Mouse (Mus musculus) frontal cortex, adult (tissue): ENCODE data around the gene Lat.

Experiments
- ATAC-seq: cut with Nextera tagmentation; 2 replicates; pipeline ENCODE4 v1.9.2; 2017; ENCODE audit warnings: mild to moderate bottlenecking, moderate library complexity, mixed read lengths; ENCODE audit not compliant: low TSS enrichment

Gene Lat

DNA sequence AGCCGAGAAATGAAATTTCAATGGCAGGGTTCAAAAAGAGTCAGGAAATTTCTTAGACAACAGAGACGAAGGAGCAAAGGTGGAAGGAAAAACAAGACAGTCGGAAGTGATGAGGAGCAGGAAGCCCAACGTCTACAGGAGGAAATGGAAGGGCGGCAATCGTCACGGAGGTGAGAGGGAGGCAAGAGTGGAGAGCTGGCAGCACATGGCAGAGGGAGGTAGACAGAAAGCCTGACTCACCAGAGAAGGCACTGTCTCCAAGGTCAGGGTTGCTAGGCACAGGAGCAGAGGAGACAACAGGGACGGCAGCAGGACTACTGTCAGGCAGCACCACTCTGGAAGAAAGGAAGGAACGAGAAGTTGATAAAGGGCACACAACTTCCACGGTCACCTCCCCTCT lies 1.7 kb downstream of the Lat start:
- no peak for ATAC-seq

DNA sequence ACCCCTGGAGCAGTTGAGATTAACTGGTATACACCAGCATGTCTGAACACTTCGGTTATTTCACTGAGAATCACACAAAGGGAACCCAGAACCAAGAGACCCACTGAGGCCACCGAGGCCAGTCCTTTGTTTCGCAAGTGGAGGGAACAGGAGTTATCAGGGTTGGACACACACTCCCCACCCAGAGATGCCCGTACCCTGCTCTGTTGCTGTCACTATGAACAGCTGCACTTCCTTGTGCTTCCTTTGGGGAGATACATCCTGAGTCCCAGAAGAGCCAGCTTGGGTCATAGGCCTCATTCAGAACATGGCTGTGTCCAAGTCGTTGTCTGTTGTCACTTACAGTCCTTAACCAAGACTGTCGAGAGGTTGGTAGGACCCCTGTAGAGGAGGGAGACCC lies 6.3 kb downstream of the Lat start:
- no peak for ATAC-seq

DNA sequence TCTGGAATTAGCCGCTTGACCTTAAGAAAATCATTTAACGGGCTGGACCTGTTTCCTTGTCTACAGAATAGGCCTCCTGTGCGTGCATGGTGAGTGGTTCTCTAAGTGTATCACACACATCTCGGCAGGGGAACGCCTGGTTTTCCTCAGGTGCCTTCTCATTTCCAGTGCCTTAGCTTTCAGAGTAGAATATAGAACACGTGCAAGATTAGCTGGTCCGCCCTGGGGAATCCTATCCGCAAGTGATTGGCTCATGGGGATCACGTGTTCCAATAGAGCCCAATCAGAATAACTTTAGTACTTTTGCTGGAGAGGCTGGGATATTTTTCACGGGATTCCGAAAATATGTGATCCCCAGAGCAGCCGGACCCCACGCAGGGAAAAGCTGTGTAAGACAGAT lies 10.3 kb downstream of the Lat start:
- no peak for ATAC-seq

DNA sequence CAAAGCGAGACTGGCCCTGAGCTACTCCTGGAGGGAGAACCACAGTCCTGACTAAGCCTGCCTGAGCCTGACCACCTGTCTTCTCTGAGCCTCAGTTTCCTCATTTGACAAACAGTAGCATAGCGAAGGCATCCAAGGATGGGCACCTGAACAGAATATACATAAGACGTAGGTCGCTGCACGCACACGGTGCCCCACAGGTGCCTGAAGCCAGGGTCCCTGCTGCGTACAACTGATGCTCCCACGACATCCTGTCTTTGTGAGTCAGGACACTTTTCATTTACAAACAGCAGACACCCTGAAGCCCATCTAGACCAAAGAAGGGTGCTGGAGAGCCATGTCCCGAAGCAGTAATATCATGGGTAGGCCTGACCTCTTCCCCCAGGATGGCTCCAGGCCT lies 11.0 kb downstream of the Lat start:
- ATAC-seq: no peak

DNA sequence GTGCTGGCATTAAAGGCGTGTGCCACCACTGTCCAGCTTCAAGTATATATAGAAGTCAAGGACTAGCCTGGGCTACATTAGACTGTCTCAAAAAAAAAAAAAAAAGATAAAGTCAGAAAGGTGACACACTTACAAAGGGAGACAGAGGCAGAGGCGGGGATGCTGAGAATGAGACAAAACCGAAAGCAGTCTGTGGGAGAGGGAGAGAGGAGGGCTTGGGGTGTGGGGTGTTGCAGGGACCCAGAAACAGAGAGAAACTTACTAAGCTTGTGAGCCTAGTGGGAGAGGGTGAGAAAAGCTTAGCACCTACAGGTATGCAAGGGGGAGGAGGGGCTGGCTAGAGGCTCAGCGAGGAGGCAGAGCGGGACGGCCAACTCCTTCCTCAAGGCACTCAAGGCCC lies 11.5 kb downstream of the Lat start:
- ATAC-seq: no peak

DNA sequence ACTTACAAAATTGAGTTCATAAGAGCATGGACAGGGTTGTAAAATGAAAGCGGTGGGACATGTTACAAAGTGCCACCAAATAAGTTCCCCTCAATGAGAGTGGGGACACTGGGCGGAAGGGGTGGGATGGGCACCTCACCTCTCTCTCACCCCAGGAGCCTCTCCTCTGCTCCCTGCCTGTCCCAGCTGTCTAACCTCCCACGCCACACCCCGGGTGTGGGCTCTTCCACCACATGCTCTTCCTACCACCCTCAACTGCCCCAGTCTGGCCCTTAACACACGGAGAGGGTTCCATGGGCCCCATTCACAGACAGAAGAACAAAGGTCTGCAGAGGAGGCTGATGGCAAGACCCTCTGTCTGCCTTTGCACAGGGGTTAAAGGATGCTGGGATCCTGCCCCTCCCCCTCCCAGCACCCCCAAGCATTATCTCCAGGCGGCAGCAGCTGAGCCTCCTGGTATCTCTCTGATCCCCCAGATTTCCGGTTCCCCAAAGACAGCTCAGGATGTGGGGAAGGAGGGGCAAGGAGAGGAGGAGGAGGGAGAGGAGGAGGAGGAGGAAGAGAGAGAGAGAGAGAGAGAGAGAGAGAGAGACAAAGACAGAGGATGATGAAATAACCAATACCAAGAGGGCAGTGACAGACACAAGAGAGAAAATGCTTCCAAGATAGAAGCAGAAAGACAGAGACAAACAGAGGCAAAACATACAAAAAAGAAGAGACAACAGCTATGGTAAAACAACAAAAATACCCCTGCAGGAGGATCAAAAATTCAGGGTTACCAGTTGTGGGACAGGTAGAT lies 12.4 kb downstream of the Lat start:
- ATAC-seq: no peak

DNA sequence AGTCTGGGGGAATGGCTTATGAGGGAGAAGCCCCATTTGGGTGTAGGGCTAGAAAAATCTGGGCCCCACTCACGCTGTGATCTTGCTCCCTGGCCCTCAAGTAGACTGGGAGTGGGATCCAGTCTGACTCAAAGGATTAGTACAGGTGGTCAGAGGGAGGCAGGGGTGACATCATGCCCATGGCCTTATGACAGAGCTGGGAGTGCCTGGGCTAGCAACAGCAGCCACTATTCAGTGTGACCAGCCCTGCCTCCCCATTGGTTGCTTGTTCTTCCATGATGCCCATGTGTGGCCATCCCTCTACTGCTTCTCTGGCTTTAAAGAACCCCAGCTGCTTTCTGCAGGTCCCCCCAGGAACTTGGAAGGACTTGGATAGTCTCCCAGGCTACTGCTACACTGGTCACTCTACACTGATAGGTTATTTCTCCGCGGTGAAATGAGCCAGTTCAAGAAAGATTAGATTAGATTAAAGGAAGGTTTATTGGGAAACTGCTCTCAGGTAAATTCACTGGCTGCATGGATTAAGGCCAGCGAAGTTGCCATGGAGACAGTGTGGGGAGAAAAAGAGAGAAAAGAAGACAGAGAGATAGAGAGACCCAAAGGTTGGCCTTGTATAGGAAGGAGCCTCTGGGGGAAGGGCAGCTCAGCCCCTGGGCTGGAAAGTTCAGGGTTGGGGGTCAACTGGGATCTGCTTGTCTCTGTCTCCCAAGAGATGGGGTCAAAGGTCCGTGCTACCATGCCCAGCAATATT lies 13.3 kb downstream of the Lat start:
- no peak for ATAC-seq

DNA sequence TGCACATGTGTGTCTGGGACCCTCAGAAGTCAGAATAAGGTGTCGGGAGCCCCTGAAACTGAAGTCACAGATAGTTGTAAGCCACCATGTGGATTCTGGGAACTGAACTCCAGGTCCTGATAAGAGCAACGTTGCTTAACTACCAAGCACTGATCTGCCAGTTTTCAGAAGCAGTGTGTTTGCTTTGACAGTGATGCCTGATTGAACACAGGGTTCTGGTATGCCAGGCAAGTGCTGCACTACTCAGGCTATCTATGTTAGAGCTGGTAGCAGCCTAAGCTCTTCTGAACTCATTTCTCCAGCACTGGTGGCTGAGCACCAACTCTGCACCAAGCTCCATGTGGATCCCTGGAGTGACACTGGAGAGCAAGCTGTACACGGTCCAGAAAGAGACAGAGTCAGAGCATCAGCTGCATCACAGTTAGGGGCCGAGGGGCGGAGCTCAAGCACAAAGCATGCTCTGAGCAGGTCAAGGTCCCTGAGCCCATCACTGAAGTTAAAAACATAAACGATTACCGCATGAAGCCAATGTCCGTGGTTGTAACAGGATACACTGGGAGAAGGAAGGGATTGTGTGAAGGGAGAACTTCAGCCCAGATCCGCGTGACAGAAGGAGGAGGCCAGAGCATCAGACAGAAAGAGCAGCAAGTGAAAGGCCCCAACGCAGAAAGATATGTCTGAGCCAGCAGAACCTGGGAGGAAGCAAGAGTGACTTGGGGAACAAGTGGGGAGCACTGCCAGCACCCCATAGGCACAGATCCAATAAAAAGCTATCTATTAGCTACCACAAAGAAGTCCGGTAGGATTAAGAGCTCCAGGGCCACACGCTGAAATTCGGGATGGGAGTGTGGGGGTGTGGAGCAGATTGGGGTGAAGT lies 14.4 kb downstream of the Lat start:
- no peak for ATAC-seq

DNA sequence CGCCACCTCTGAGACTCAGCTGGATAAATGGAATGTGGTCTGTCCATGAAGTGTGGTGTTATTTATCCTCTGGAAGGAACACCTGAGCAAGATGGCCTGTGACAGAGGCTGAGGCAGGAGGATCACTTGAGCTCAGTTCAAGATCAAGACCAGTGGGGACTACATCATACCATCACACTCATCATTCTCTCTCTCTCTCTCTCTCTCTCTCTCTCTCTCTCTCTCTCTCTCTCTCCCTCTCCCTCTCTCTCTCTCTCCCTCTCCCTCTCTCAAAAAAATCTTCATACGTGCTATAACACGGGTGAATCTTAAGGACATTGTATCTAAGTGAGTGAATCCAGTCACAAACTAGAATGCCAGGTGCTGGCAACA lies 15.4 kb downstream of the Lat start:
- ATAC-seq: no peak

DNA sequence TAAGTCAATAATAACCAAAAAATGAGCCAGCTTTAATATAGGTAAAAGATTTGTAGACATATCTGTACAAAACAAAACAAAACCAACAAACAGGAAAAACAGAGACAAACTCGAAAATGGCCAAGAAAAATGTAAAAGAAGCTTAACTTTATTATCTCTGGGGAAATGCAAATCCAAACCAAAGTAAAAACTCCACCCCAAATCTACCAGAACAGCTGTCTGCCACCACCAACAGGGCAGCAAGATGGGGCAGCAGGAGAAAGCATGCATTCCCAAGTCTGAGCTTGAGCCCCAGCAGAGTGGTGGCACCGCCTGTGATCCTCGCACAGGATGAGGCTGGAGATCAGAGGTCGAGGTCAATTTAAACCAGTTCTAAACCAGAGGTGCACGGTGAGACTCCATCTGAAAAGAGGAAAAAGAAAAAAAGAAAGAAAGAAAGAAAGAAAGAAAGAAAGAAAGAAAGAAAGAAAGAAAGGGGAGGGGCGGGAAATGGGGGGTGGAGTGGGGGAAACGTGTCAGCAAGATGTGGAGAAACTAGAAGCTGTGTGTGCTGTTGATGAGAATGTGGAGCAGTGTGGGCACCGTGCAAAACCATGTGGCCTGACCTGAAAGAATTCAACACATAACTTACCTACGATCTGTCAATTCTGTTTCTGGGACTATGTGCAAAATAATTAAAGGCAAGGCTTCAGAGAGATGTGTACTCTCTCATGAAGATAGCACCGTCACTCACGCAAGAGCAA lies 15.9 kb downstream of the Lat start:
- no peak for ATAC-seq

DNA sequence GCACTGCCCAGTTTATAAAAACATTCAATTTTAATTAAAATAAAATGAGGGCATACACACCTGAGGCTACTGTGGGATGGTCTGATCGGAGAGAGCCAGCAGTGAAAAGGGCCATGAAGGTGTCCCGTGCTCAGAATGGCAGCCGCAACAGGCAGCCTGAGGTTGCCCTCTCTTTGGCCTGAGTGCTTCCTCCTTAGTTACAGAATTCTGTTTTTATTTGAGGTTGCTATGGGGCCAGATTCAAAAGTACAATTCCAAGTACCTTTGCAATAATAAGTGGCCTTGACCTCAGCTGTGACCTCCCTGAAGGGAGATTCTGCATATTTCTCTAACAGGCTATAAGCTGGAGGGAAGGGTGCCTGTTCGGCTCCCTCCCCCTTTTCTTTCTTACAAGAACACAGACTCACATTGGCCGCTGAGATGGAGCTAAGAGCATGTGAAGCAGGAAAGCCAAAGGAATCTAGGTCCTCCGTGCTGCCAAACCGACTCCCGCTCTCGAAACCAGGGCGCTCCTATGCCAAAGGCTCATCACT lies 17.9 kb downstream of the Lat start:
- no peak; the same call in 1 of the 2 replicates for ATAC-seq

DNA sequence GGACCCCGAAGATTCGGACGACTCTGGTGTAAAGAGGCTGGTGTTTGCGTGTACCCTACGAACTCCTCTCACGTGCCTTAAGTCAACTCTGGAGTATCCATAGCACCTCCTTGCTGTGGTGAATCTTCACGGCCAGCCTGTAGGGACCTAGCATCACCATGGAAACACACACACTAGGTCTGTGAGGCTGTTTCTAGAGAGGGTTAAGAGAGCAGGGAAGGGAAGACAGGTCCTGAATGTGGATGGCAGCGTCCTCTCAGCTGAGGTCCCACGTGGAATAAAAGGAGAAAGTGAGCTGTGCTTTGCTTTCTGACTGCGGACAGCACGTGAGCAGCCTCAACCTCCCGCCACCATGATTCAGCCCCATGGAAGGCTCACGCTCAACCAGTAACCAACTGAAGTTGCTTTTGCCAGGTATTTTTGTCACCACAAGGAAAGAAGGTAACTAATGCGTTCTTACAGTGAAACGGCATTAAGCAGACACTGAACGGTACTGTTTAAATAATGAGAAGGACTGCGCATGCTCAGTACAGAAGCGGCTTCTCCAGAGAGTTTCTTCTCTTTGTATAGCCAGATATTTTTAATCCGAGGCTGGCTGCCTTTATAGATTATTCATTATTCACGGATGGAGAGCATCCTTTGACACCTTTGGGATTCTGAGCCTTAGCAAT lies 18.5 kb downstream of the Lat start:
- ATAC-seq: no peak

DNA sequence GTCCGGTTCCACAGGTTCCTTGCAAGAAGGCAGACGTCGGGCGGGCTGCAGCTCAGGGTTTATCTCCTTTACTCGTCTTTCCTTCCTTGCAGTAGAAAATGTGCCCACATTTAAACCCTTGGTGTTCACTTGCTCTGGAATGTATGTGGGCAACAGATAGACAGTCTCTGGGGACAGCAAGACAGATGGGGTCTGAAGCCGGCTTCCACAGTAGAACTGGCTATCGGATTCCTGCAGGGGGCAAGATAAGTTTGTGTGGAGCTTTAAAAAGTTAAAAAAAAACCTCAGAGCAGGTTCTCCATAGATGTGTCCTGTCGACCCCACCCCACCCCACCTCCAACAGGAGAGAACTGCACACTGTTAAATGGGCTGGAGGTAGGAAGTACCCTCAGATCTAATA lies 21.1 kb downstream of the Lat start:
- ATAC-seq: no peak

DNA sequence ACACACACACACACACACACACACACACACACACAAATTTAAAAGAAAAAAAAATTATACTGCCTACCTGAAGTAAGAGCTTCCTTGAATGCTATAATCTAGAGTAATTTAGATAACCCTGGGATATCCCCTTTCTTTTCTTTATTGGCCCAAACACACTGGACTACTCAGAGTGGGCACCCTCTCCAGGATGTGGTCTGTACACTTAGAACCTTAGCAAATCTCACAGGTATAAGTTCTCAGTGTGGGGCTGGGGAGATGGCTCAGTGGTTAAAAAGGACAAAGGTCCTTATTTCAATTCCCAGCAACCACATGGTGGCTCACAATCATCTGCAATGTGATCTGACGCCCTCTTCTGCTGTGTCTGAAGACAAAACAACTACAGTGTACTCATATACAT lies 22.3 kb downstream of the Lat start:
- ATAC-seq: no peak

DNA sequence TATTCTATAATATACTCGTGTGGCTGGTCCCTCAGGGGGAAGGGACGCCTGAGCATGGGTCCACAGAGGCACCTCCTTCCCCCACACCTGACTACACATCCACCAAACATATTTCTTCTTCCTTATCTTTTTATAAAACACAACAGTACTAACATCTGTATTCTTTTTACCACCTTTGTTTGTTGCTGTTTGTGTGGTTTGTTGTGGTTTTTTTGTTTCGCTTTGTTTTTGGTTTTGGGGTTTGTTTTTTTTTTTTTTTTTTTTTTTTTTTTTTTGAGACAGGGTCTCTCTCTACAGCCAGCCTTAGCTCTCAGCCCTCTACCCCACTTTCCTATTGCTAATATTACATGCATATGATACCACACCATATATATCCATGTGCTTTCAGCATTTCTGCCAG lies 23.4 kb downstream of the Lat start:
- no peak for ATAC-seq

DNA sequence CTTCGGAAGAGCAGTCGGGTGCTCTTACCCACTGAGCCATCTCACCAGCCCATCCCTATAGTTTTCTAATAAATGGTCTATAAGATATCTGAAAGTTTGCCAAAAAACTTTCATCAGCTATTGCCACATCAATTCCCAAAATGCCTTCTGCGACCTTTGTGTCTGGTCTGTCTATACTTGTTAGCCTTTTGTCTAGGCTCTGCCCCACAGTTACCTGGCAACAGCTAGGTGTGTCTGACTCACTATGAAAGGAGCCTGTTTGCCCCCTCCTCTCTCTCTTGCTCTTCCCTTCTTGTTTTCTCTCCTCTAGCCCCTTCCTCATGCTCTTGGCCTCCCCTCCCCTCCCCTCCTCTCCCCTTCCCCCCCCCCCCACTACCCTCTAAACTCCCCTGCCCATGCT lies 23.8 kb downstream of the Lat start:
- no peak for ATAC-seq

DNA sequence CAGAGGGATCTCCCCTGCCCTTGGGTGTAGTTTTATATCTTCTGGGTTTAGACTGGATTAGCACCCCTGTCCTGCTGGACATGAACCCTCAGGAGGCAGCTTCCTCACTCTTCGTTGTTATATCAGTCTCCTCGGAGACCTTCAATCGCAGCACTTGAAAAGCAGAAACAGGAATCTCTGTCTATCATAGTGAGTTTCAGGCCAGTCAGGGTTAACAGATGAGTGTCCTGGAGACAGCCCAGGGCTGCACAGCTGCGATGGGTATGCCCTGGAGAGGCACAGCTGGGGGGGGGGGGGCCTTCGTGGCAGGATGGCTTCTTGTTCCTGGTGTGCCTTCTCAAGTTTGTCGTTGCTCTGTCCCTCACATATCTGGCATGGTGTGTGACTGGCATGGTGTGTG lies 28.5 kb downstream of the Lat start:
- no peak for ATAC-seq

DNA sequence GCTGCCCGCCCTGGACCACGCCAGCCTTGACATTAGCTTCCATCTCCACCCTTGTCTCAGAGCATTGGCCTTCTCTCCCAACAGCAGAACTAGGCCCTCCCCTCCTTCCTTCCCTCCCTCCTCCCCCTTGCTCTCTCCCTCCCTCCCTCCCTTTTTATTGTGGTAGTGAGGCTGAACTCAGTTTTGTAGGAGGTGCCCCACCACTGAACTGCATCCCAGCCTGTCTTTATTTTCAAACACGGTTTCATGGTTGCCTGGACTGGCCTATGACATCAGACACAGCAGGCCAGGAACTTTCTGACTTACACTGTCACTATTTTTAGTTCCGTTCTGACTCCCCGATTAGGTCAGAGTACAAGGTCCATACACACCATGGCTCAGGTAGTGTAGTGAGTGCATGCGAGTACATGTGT lies 29.2 kb downstream of the Lat start:
- ATAC-seq: no peak

DNA sequence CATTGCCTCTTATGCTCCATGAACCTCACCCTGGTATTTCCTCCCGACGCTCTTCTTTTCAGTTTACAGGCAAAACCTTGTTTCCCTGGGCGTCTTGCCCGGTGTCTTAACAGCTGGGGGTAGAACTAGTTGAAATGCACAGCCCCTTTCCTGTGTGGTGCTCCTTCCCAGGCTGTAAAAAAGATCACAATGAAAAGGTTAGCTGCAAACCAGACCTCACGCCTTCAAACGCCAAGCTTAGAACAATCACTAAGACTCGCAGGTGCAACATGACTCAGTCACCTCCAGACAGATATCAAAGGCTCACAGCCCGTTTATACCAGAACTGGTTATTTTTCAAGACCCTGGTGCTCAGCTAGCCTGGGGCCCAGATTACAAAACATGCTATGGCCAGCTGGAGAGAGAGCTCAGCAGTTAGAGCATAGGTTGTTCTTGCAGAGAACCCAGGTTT lies 29.8 kb downstream of the Lat start:
- ATAC-seq: no peak

DNA sequence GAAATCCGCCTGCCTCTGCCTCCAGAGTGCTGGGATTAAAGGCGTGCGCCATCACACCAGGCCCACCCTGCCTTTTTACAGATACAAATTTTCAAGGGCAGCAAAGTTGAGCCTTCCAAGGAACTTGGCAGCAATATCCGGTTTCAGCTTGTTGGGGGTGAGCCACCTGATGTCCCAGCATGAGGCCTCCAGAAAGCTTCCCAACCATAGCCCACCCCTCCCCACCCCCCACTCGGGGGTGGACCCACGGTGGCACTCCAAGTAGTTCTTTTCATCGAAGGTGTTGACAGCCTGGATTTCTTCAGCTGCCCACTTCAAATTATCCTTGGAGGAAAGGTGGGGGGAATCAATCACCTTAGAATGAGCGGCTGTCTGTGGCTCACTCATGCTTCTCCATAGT lies 30.5 kb downstream of the Lat start:
- no peak for ATAC-seq

DNA sequence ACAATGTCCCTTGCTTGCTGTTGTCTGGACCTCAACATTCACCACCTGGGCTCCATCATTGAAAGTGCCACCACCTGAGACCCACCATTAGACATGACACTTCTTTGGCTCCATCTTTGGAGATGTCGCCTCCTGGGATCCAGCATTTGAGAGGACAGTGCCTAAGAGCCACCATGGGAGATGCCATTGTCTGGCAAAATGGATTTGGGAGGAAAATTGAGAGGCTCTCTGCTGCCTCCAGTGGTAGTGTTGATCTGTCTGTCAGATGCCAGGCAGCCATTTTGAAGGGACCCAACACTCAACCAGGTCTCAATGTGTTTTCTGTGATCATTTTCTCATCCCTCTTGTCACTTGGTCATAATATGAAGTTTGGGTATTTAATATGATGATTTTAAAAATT lies 33.8 kb downstream of the Lat start:
- ATAC-seq: no peak
